Mouse (Mus musculus): ENCODE measurements around the gene Fxyd1.

Fxyd1 gene

DNA sequence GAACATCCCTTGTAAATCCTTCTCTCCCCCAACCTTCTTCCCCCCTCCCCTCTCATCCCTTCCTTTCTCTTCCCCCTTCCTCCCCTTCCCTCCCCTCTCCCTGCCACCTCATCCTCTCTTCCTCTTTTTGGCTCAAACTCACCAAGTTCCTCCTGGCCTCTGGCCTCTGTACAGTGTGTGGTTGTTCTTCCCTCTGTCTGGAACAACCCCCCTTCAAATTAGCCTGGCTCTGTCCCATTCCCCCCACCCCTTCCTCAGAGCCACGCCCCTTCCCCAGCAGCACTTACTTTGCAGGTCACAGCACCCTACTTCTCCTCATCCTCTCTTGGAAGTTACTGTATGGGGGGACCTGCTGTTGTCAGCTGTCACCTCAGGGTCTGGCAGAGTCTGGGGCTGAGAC, 48.8 kb downstream of the Fxyd1 start:
- no peak for DNase-seq

- DNase-seq, result no peak
These were observed 49.2 kb downstream of the Fxyd1 start for GRCm38 (mm10) chr7:31007775-31008174.

DNA sequence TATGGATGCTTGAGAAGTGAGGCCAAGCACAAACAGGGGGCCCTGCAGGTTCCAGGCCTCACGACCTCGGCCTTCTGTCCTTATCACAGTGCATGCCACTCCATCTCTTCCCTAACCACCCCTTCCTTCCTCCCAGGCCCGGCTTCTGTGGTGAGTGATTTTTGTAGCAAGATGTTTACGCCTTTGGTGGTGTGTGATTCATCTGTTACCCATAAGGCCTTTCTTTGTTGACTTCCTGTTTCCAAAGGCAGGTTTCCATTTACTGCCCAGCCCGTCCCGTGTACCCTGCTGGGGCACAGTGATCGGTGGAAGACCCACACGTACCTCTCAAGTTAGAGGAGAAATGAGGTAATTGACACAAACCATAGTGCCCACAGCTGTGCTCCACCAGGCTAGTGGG, 54.3 kb downstream of the Fxyd1 start:
- DNase-seq, result peak; percentile 29 to 34
